Mouse (Mus musculus): Measurements from ENCODE around the gene Cers1.

Gene Cers1

GRCm38 (mm10) chr8:70315624-70316510 lies at the start of gene Cers1:
Gene Cers1, plus strand, starts transcription at chr8:70315775.
- DNase-seq (ENCODE audit: low read depth, low spot score): peak; percentile 54

GRCm38 (mm10) chr8:70267674-70268073 lies 47.9 kb upstream of the Cers1 start:
- DNase-seq (ENCODE audit: low read depth, low spot score): no peak

GRCm38 (mm10) chr8:70268311-70268710 lies 47.3 kb upstream of the Cers1 start:
- DNase-seq (ENCODE audit: low read depth, low spot score): no peak

GRCm38 (mm10) chr8:70268799-70269565 lies 46.6 kb upstream of the Cers1 start:
- no peak for DNase-seq (ENCODE audit: low read depth, low spot score)

GRCm38 (mm10) chr8:70272949-70273348 lies 42.6 kb upstream of the Cers1 start:
- DNase-seq (ENCODE audit: low read depth, low spot score): peak; percentile 59

- no peak for DNase-seq (ENCODE audit: low read depth, low spot score)
Observed at GRCm38 (mm10) chr8:70274350-70274749, 41.2 kb upstream of the Cers1 start.

- no peak for DNase-seq (ENCODE audit: low read depth, low spot score)
Observed at GRCm38 (mm10) chr8:70276476-70276875, 39.1 kb upstream of the Cers1 start.

GRCm38 (mm10) chr8:70278175-70278574 lies 37.4 kb upstream of the Cers1 start:
- DNase-seq (ENCODE audit: low read depth, low spot score): no peak

- no peak for DNase-seq (ENCODE audit: low read depth, low spot score)
Observed at GRCm38 (mm10) chr8:70279266-70279665, 36.3 kb upstream of the Cers1 start.

GRCm38 (mm10) chr8:70281001-70281400 lies 34.6 kb upstream of the Cers1 start:
- DNase-seq (ENCODE audit: low read depth, low spot score): no peak

- DNase-seq (ENCODE audit: low read depth, low spot score): peak; percentile 78
Observed at GRCm38 (mm10) chr8:70282603-70283135, 32.9 kb upstream of the Cers1 start, which contains the start of gene Homer3. Gene Homer3, plus strand, starts transcription at chr8:70282827.

GRCm38 (mm10) chr8:70283136-70284077 lies 32.2 kb upstream of the Cers1 start:
- peak; percentile 40 for DNase-seq (ENCODE audit: low read depth, low spot score)

GRCm38 (mm10) chr8:70284421-70284820 lies 31.2 kb upstream of the Cers1 start:
- DNase-seq (ENCODE audit: low read depth, low spot score): peak; percentile 31

- DNase-seq (ENCODE audit: low read depth, low spot score): no peak
Observed at GRCm38 (mm10) chr8:70285304-70285703, 30.3 kb upstream of the Cers1 start.

GRCm38 (mm10) chr8:70286737-70287136 lies 28.8 kb upstream of the Cers1 start:
- DNase-seq (ENCODE audit: low read depth, low spot score): peak; percentile 40

GRCm38 (mm10) chr8:70293988-70294405 lies 21.6 kb upstream of the Cers1 start:
- no peak for DNase-seq (ENCODE audit: low read depth, low spot score)

GRCm38 (mm10) chr8:70300881-70301280 lies 14.7 kb upstream of the Cers1 start:
- DNase-seq (ENCODE audit: low read depth, low spot score): no peak

- DNase-seq (ENCODE audit: low read depth, low spot score): peak; percentile 98
Observed at GRCm38 (mm10) chr8:70302358-70302890, 13.2 kb upstream of the Cers1 start, which contains the start of the genes Ddx49 and Cope. Gene Ddx49, minus strand, starts transcription at chr8:70302489. Gene Cope, plus strand, starts transcription at chr8:70302518.

- DNase-seq (ENCODE audit: low read depth, low spot score): no peak
Observed at GRCm38 (mm10) chr8:70302901-70303300, 12.7 kb upstream of the Cers1 start.

GRCm38 (mm10) chr8:70309311-70309710 lies 6.3 kb upstream of the Cers1 start:
- peak; percentile 69 for DNase-seq (ENCODE audit: low read depth, low spot score)

GRCm38 (mm10) chr8:70313399-70313798 lies 2.2 kb upstream of the Cers1 start:
- peak; percentile 35 for DNase-seq (ENCODE audit: low read depth, low spot score)

Measured in 3T3-L1 (cell line).